In the genomic region with DNA sequence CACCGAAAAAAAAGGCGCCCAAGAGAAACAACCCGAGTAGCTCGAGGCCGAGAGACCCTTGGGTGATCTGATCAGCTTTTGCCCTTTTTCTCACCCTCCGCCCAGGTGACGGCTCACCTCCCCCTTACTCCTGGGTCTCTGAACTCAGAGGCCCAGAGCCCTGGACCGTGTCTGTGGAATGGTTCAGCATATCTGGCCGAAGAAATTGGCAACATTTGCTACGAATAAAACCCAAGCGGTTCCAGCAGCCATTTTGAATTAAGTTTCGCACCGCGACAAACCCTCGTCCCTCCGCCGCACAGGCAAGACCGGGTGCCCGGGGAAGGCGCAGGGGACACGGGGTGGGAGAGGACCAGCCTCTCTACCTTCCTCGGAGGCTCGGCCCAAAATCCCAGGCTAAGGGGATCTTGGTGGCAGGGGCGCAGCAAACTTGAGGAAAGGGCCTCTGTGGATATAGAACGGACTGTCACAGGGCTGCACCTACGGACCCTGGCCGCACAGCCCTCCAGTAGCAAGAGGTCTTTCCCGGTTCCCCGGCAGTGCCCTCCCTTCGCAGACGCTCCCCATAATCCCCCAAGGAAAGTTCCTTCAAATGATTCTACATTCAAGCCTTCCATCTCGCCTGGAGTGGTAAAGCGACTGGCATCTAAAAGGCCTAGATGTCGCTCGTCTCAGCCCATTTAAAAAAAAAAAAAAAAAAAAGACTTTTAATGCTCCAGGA, we compare ENCODE assay signal across 9 mouse cellular contexts. TPM values are rescaled to one million over a fixed set of nuclear protein-coding genes. Genes with fewer than 3 reads are reported as not detected.
DNase-seq lines count a peak whose midpoint lies in the region; ATAC-seq lines count a peak whose summit lies in the region.
"Had no signal": no experiment of that assay in that cellular context is flagged by ENCODE, and none has a peak within 500 bp of the region (broad histone marks: within the 10 kb centered on the region; RNA-seq: fewer than 3 reads in every experiment).

No protein-coding gene starts in this region.

- peak overlapping the region; percentile 95 for H3K4me2 ChIP-seq in hindbrain, embryonic 15.5 days

- peak; percentile 55 for DNase-seq in embryo, embryonic 10.5 days (ENCODE audit: low spot score)
- DNase-seq in embryo, embryonic 10 days (ENCODE audit: low spot score), result no peak
- peak; percentile 62 for DNase-seq in ES-CJ7 (ENCODE audit: low read depth, low spot score)
- peak; percentile 63 for DNase-seq in forebrain, embryonic 10.5 days (ENCODE audit: extremely low spot score, low spot score)
- DNase-seq in lung, postnatal 10 days, result peak; percentile 43
- peak; percentile 26 for DNase-seq in urinary bladder, postnatal 14 days (ENCODE audit: low spot score)
- DNase-seq in layer of hippocampus, adult 18-20 months (ENCODE audit: low spot score in 2 of 2), result no peak

- peak overlapping the region; percentile 98 for H3K9ac ChIP-seq in hindbrain, embryonic 15.5 days

- peak overlapping the region; percentile 64 for H3K4me3 ChIP-seq in forebrain, embryonic 10.5 days
- peak overlapping the region; percentile 89 for H3K4me3 ChIP-seq in hindbrain, embryonic 15.5 days

- H3K27ac ChIP-seq in forebrain, embryonic 10.5 days, result peak overlapping the region; percentile 96
- H3K27ac ChIP-seq in hindbrain, embryonic 15.5 days (replicated peaks), result peak overlapping the region; percentile 100

- no peaks in the 10 kb centered on the region for H3K36me3 ChIP-seq in forebrain, embryonic 10.5 days (replicated peaks)
- no peaks in the 10 kb centered on the region for H3K36me3 ChIP-seq in hindbrain, embryonic 15.5 days

- peaks cover 87% of the 10 kb centered on the region for H3K4me1 ChIP-seq in forebrain, embryonic 10.5 days
- H3K4me1 ChIP-seq in hindbrain, embryonic 15.5 days (replicated peaks), result peaks cover 18% of the 10 kb centered on the region

- peaks cover 79% of the 10 kb centered on the region for H3K27me3 ChIP-seq in forebrain, embryonic 10.5 days (ENCODE audit: poor library complexity, severe bottlenecking)
- H3K27me3 ChIP-seq in hindbrain, embryonic 15.5 days, result no peaks in the 10 kb centered on the region
- H3K27me3 ChIP-seq: CH12.LX had no signal

- H3K9me3 ChIP-seq in forebrain, embryonic 10.5 days, result no peaks in the 10 kb centered on the region
- H3K9me3 ChIP-seq in hindbrain, embryonic 15.5 days, result no peaks in the 10 kb centered on the region

- no peak for ATAC-seq in hindbrain, embryonic 15.5 days (ENCODE audit: low FRiP score, low read depth)

- under 1% methylated on average over 35 of the region's 35 CpGs for WGBS in forebrain, embryonic 10.5 days
- WGBS in hindbrain, embryonic 15.5 days, result 2% methylated on average over 35 of the region's 35 CpGs

RNA-seq across cellular contexts. Expression of a gene that starts 4.2 kb away (rescaled TPM):
- 36.1 and 39.6 TPM in 2 replicates for polyA plus RNA-seq in forebrain, embryonic 10.5 days (2016; fragmentation: Nextera tagmentation; extraction: Ambion mirVana)
- polyA plus RNA-seq in hindbrain, embryonic 15.5 days (2015; fragmentation: Nextera tagmentation; extraction: Ambion mirVana), result 159 and 178 TPM in 2 replicates
- total RNA-seq in layer of hippocampus, adult 18-20 months (2021), result 1 to 10 TPM; 2.1 to 2.2 TPM

Comparison
In these comparisons a context has a peak if more than half of its experiments do, and no peak if none do; other contexts are left out.
1. DNase-seq: peak in embryo, embryonic 10.5 days (single experiment), ES-CJ7 (single experiment), forebrain, embryonic 10.5 days (single experiment), lung, postnatal 10 days (single experiment) and urinary bladder, postnatal 14 days (single experiment); none in embryo, embryonic 10 days (single experiment) and layer of hippocampus, adult 18-20 months (0 of 2).